Mouse (Mus musculus) layer of hippocampus, adult 2 months (tissue): ENCODE data around the gene Ccdc171. TPM values are rescaled to one million over a fixed set of nuclear protein-coding genes. Genes with fewer than 3 reads are reported as not detected.

Experiments
- DNase-seq, 2 experiments: peaks; one replicate each; pipeline ENCODE4 v3.0.0; 2022; ENCODE audit warnings: low spot score in 2 of 2
- H3K27ac ChIP-seq: fragments of 200-600 bp; 2 replicates; pipeline ENCODE4 v1.8.1; 2022
- H3K4me3 ChIP-seq: fragments of 200-600 bp; 2 replicates; pipeline ENCODE4 v1.8.1; 2022; ENCODE audit warnings: mild to moderate bottlenecking
- CTCF ChIP-seq: fragments of 200-600 bp; conservative IDR thresholded peaks from 2 replicates; pipeline ENCODE4 v1.8.1; 2022; ENCODE audit warnings: antibody characterized with exemption, mild to moderate bottlenecking, moderate library complexity
- total RNA-seq, 2 experiments: library from RNA; stranded (reverse); gene quantifications; 2 replicates each; pipeline ENCODE4 v1.2.3; 2021

The Ccdc171 gene
- total RNA-seq, 2 experiments from 2014 or later, result 4.1 to 5.1 TPM

- TF ChIP-seq CTCF, result no peak
- Histone ChIP-seq H3K27ac (no peak overlapping the region), H3K4me3 (no peak overlapping the region)
- no peak for DNase-seq
Measured at GRCm38 (mm10) chr4:83902081-83902645, 376.8 kb downstream of the Ccdc171 start.

Other genes starting within 250 kb of the Ccdc171 start
- gene Ttc39b, start 201.3 kb upstream of the Ccdc171 start, total RNA-seq, result 10 to 100 TPM; 34.6 to 37.0 TPM
- 10 to 100 TPM; 37.0 to 39.7 TPM for gene Snapc3, start 107.8 kb upstream of the Ccdc171 start, total RNA-seq
- gene Psip1, start 39.1 kb upstream of the Ccdc171 start, total RNA-seq, result 100 to 1,000 TPM; 215 to 218 TPM